Mouse (Mus musculus): ENCODE results near the gene Cdkl1.

Cdkl1 gene

DNA sequence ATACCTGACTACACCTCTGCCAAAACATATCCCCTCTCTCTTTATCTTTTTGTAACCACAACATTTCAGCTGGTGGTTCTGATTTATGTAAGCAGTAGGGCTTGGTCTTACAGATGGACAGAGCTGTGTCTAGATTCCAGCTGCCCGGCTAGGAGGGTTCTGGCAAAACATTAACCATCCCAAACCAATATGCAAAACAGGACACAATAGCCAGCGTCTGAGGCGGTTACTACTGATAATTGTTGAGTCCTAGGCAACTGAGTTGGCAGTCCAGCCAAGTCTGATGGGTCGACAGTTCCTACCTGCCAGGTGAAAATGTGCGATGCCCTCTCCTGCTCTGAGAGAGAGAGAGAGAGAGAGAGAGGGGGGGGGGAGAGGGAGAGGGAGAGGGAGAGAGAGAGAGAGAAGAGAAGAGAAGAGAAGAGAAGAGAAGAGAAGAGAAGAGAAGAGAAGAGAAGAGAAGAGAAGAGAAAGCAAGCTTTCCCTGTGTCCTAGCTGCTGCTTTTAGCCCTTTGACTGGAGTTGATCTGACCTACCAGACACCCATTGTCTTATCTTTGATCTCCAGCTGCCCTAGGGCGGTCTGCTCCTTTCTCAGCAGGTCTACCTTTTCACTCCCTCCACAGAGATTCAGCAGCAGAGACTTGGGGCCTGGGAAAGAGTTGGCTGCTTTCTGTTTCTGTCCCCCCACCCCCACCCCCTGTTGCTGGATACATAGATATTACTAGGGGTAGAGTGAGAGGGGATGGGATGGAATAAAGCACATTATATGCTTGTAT is 7.6 kb downstream of the Cdkl1 start:
- DNase-seq (ENCODE audit: low spot score), result no peak

DNA sequence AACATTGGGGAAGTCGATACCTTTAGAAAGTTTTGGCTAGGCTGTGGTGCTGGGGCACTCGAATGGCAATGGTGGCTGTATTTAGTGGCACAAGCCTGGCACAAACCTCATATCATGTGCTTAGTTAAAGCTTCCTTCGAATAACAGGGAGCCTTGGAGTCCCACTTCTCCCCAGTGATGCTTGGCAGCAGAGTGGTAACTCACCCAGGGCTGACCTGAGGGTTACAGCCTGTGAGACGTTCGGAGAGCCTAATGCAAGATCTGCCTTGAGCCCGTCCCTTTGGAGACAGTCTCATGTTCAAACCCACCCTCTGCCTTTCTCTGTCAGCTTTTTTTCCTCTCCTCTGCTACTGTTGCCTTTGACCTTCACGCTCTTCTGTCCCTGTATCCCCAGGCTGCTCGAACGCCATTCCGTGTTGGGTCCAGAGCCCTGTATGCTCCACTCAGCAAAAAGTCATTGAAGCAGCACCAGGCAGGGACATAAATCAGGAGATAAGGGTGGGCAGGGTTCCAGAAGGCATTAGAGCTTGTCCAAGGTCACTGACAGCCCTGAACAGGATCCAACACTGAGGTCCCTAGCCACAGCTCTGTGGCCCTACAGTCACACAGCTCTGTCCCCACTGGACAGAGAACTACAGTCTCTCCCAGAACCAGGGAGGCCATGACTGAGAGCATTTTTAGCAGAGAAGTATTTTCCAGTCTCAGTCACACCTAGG is 9.0 kb downstream of the Cdkl1 start:
- peak; percentile 51 for DNase-seq (ENCODE audit: low spot score)

DNA sequence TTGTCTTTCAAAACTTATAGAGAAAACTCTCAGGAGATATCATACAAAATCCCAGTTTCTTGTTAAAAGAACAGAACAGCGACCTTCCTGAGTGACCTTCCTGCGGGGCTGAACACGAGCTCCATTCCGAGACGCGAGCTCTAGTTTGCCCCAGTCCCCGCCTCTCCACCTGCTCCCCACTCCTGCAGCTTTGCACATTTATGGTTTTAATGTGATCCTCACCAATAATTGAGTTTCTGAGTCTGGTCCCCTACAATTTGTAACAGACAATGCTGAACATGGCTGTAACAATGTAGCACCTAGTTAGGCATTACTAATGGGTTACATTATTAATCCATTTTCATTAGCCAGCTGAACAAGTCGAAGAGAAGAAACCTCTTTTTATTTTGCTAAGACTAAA is 9.6 kb downstream of the Cdkl1 start:
- DNase-seq (ENCODE audit: low spot score), result no peak

DNA sequence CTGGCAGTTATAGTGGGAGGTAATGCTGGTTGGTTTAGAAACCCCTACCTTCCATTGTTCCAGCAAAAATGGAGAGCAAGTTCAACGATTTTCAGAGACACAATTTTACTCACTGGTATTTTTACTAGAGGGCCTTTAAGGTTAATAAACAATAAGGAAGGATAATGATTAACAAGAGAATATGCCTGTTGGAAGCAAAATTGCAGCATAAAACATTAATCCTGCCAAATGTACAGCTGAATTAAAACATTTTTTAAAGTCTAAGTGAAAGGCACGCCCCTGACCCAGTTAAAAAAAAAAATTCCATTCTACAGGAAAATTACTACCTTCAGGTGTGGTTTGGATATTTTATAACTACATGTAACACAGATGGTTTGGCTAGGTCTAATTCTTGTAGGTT is 13.1 kb downstream of the Cdkl1 start:
- DNase-seq (ENCODE audit: low spot score), result no peak

DNA sequence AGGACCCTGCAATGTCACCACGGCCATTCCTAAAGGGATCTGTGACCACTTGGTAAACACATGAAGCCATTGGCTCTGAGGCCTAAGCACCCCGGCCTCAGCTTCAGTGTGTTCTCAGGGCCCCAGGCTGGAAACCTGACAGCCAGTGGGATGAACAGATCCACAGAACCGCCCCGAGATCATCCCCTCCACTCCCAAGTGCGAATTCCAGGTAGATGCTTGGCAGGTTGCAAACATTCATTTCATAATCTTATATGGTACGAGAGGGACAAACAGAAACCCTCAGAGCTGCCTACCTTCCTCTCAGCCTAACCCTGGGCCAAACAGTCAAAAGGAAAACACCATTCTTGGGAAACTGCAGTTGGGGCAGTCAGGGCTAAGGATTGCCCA is 13.7 kb downstream of the Cdkl1 start:
- DNase-seq (ENCODE audit: low spot score), result no peak

DNA sequence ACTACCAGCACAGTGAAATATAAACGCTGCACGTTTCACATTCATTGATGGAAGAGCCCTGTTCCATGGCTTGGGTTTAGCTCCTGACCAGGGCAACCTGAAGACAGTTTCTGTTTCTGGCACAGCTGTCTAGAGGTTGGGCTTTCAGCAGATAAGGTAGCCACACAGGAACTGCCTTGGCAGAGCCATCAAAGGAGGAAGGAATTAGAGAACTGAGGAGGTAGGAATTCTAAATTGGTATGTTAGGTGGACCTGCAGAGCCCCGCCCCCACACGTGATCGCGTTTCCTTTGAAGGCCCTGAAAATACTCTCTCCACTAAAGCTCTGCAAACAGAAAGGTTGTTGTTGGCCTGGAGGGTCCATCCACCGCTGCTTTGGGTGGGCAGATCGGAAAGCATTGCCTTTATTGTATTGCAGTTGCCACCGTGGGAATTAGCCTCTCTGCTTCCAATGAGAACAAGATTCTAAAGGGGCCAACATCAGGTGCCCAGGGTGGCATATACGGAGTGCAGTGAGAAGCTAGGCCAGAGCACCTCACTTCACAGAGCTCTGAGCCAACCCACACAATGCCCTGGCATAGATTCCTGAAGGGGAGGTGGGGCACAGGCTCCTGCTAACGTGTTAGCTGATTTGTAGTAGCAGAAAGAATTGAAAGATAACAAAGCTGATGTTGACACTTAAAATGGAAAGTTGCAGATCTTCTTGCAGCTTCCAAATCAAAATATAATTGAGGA is 14.3 kb downstream of the Cdkl1 start:
- no peak for DNase-seq (ENCODE audit: low spot score)

DNA sequence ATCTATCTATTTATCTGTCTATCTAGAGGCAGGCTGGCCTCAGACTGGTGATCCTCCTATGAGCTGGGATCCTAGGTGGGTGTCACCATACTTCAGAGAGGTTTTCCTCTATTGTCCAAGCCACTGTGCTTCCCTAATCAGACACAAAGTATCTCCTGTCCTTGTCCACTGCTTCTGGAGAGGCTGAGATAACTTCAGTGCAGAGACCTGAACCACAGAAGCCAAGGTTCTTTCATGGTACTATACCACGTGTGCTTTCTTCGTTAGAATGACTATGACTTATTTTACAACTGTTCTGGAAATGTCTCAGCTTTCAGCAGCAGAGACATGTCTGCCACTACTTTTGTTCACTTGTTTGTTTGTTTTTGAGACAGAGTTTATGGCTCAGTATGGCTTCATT is 22.2 kb downstream of the Cdkl1 start:
- no peak for DNase-seq (ENCODE audit: low spot score)

DNA sequence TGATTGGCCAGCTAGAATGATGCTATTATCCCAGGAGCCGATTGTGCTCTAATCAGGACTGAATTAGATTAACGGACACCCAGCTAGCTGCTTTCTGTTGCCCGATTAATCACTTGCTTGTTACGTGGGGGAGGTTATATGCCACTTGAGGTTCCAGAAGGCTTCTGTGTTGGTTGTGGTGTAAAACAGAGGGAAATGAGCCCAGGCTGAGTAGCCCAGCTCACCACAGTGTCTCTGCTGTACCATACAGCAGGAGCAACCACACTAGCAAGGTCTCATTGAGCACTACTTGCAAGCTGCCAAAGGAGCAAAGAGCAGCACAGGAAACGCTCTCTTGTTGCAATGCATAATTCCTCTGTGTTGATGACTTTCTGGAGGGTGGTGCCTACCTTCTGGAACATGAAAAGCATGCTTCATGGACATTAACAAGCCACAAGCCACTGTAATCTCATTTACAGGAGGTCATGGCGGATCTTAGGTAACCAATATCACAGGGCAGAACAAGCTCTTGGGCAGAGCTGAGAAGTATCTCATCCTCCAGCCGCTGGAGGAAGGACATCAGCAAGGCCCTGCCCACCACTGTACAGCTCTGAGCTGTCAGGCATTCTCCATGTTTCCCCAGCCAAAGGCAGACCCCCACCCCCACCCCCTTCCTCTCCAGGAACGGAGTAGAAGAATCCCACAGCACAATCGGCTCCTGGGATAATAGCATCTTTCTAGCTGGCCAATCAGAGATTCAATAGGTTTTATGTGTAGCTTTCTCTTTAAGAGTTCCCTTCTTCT is 23.4 kb downstream of the Cdkl1 start:
- no peak for DNase-seq (ENCODE audit: low spot score)

DNA sequence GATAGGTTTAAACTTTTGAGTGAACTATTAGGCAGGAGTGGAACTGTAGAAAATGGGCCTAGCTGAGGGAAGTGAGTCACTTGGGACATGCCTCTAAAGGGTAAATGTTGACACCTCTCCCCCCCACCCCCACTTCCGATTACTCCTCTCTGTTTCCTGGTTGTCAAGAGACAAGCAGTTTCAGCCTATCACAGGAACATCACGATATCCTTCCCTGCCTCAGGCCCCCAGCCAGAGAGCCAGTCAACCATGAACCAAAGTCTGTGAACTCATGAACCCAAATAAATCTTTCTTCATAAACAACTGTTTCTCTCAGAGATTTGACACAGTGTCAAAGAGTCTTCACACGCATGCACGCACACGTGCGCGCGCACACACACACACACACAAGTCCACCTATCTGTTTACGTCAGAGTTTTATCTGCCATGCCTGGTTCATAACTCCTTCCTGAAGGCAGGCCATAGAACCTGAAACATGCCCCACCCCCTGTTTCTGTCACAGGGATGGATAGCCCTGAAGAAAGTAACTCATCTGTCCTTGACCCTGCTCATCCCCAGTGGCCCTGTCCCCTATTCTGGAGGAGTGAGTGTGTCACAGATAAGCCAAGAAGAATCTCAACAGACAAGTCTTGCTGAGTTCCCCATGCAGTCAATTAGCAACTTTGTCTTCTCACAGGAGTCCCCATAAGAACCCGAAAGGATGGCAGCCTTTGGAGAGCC is 24.7 kb downstream of the Cdkl1 start:
- no peak for DNase-seq (ENCODE audit: low spot score)

DNA sequence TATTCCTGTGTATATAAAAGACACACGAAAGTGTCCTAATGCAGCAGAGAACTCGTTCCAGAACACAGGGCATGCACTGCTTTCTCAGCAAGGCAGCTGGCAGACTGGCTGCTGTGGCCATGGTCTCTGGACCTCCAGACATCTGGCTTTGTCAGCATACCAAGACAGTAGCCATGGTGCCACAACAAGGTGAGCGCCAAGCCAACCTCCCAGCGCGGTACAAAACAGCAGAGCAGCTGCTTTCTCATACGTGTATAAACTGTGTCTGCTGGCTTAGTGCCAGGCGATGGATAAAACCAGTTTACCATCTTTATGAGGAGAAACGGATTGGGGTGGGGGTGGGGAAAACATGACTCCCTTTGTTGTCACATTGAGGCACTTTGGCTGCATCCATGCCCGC is 25.5 kb downstream of the Cdkl1 start:
- no peak for DNase-seq (ENCODE audit: low spot score)

DNA sequence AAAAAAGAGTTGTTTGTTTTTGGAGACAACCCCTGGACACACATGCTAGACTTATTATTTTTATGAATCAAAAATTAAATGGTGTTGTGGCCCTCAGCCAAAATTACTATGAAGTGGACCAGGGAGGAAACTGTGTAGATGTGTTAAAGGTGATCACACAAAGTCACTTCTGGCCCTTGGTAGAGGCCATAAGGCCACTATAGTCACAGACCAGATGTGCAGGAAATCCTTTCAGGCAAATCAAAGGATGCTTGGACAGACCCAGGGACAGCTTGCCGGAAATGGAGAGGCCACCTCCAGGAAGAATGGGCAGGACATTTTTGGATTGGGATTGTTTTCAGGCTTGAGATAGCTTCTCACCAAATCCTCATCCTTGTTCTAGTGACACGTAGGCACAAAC is 29.5 kb downstream of the Cdkl1 start:
- DNase-seq (ENCODE audit: low spot score), result no peak

DNA sequence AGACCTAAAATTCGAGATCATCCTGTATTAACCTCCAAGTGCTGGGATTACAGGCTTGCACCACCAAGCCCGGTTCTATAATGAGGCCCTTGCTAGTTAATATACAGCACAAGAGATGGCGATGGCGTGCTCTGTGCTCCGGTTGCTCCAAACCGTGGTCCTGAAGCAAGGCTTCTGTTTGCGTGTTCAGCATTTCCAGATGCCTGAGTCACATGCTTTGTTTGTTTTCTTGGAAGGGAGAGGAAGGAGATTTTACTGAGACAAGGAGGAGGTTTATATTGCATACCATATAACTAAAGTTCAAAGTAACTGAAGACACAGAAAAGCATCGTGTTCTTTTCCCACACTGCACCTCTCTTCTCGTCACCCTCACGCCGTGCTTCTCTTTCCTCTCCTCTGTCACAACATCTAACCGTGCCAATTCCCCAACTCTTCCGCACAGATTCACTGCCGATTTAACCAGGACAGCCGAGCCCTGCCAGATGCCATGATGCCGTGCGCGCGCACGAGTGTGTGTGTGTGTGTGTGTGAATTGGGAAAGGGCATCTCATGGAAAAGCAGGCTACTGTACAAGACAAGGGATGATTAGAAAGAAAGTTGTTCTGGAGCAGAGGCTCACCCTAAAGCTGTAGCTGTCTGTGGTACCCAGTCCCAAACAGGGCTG is 30.2 kb downstream of the Cdkl1 start:
- no peak for DNase-seq (ENCODE audit: low spot score)

DNA sequence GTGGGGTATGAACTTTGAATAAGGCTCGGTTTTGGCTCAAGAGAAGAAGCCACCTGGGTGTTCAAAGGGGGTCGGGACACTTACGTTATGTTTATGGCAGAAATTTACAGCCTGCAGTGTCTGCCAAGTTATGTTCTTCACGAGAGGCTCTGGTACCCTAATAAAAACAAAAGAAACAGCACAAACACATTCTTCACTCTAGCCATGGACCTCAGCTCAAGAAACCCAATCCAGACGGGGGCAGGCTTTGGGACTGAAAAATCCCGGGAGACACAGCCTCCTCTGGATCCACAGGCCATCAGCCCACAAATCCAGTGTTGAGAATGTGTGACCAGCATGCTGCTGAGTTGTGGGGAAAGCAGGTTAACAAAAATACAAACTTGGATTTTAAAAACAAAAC is 31.1 kb downstream of the Cdkl1 start:
- no peak for DNase-seq (ENCODE audit: low spot score)

DNA sequence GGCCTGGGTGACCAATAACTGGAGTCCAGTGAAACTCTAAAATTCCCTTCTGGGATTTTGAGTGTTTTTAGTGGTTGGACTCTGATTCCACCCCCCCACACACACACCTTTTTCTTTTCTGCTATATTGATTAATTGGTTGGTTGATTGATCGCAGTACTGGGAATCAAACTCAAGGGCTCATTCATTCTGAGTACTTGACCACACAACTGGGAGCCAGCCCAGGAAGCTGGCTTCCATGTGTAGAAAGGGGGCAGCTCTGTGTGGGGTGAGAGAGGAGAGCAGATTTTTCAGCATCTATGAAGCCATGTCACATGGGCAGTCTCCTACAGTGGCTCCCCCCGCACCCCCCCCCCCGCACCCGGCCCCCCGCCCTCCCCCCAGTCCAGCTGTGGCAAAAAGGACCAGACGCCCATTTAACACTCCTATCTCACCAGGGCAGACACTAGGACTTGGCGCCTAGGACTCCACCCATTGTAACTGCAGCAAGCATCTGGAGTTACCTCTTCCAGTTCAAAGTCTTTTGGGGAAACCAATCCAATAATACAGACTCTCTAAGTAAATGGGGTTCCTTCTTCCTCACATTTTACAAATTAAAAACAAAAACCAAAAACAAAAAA is 31.7 kb downstream of the Cdkl1 start:
- no peak for DNase-seq (ENCODE audit: low spot score)

DNA sequence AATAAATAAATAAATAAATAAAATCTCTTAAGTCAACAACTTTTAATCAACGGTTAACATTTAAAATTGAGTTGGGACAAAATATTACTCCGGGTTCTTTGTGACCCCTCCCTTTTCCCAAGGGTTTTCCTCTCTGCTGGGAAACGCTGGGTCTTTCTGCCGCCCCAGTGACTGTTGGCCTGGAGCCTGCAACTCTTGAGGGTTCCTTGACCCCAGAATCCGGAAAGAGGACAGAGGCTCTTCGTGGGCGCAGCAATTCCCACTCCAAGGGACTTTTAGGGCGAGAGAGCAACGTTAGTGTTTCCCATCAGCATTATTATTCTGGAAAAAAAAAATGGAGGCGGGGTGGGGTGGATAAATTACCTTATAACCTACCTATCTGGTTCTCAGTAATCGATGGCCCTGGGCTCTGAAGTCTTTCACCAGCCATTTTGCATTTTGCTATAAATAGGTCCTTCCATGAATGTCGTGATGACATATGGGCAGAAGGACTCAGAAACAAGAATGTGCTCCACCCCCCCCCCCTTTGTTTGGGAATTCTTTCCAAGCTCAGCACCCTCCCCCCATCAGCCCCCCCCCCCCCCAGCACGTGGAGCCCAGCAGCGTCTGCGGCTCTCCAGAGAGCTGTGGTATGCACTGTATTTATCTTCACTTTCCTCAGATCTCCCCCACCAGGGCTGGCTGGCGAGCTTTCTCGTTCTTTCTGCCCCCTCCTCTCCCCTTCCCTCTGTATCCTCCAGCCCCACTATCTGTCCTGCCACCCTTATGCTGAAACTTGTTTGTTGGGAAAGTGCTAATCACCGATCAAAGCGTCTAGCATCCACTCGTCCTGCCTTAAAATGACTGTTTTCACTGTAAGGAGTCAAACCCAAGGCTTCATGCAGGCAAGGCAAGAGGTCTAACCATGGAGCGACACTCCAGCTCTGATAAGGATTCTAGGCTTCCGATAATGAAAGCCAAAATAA is 32.6 kb downstream of the Cdkl1 start:
- peak; percentile 57 for DNase-seq (ENCODE audit: low spot score)

DNA sequence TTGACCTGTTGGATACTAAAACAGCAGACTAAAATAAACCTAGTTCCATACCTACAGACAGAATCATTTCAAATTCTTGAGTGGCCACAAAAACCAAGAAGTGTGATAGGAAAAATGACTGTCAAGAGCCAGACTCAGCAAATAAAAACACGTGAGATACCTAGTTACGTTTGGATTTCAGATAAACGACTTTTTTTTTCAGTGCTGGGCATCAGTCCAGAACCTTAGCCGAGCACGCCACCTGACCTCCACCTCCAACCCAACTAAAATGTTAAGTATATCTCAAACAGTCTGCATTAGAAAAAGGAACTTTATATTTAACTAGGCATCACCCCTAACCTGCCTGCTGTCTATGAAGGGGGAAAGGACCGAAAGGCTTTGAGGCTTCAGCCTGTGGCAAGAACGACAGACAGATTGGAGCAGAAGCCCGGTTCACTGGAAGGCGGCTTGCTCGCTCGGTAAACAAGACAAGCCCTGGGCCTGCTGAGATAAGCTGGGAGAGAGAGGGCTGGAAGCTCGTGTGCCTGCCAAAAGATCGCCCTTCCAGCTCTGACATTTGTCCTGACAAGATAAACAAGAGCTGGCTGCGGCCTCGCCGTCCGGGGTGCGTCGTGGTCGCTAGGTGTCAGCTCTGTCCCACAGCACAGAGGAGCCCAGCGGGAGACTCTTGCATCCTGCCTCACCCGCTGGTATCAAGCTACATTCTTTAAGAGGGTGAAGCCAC is 33.5 kb downstream of the Cdkl1 start:
- peak; percentile 82 for DNase-seq (ENCODE audit: low spot score)

DNA sequence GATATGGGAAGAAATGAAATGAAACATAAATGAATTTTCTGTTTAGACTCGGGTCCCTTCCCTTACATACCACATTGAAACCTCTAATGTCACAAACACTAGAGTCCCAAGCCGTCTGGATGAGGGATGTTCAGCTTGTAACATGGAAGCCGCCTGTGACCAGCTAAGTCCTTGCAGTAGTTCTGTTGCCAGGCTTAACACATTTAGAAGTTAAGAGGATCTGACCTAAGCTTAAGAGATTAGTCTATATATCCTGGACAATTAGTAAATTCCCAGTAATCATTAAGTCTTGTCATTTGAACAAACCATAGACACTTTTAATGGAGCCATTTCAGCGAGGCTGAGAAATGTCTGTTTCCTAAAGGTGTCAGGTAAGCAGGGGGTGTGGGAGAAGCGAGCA is 35.1 kb downstream of the Cdkl1 start:
- DNase-seq (ENCODE audit: low spot score), result no peak

DNA sequence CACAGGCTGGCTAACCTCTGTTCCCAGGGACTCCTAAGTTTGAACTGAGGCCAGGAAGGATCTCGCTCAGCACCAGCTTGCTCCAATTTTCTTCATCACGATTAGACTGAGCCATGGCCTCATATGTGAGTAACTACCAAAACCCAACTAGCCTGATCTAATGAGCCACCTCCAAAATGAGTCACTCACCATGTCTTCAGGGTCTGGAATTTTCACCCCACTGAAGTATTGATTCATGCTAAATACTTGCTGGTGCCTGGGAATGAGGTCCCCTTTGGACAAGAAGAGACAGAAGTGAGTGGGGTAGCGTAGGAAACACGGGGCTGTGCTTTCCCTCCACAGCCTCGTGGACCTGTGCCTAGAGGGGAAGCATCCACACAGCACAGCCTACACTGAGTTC is 37.1 kb downstream of the Cdkl1 start:
- no peak for DNase-seq (ENCODE audit: low spot score)

DNA sequence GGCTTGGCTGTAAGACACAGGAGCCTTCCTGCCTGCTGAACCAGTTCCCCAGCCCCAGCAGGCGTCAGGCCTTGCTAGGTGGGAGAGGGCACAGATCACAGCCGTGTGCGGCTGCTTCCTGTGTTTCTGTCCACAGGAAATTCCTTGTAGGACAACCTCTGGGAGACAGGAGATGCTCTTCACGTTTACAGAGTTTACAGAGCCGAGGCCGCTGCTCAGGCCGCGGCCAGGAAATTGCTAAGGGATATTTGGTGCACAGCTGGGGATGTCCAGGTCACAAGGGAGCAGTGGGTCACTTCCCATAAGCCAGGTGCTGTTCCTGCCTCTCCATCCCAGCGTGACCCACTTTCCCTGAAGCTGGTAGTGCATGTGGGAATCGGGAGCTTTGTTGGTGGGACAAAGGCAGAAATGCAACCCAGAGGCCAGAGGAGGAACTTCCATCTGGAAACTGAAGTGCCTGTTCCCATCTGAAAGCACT is 39.2 kb downstream of the Cdkl1 start:
- DNase-seq (ENCODE audit: low spot score), result no peak

All from testis, postnatal 10 days (tissue).